Mouse (Mus musculus) ovary, postnatal 10 days (tissue): ENCODE data around the gene Dctn1.
"Not testable (repeated sequence)": the region's sequence is repeated elsewhere in the genome, so short reads cannot be mapped to it uniquely, and the experiment has no call there.

ENCODE experiments used
- DNase-seq: peaks from one replicate; pipeline ENCODE4 v3.0.0; 2022; ENCODE audit warnings: low spot score

The Dctn1 gene

GRCm38 (mm10) chr6:83136291-83136880 lies 29.3 kb upstream of the Dctn1 start:
- DNase-seq = no peak

GRCm38 (mm10) chr6:83136881-83137575 lies 28.7 kb upstream of the Dctn1 start:
- peak; percentile 70 for DNase-seq

GRCm38 (mm10) chr6:83137576-83137950 lies 28.2 kb upstream of the Dctn1 start:
- DNase-seq = peak; percentile 79

GRCm38 (mm10) chr6:83138056-83138455 lies 27.7 kb upstream of the Dctn1 start:
- no peak for DNase-seq

- no peak for DNase-seq
Observed at GRCm38 (mm10) chr6:83140044-83140443, 25.7 kb upstream of the Dctn1 start.

- no peak for DNase-seq
Observed at GRCm38 (mm10) chr6:83141636-83142035, 24.1 kb upstream of the Dctn1 start.

GRCm38 (mm10) chr6:83142211-83142731 lies 23.4 kb upstream of the Dctn1 start:
- DNase-seq = no peak

- no peak for DNase-seq
Observed at GRCm38 (mm10) chr6:83142886-83143285, 22.8 kb upstream of the Dctn1 start.

GRCm38 (mm10) chr6:83145209-83145608 lies 20.5 kb upstream of the Dctn1 start:
- DNase-seq = no peak

GRCm38 (mm10) chr6:83145805-83146204 lies 19.9 kb upstream of the Dctn1 start:
- no peak for DNase-seq

GRCm38 (mm10) chr6:83147280-83147679 lies 18.4 kb upstream of the Dctn1 start:
- no peak for DNase-seq

GRCm38 (mm10) chr6:83151721-83152120 lies 14.0 kb upstream of the Dctn1 start:
- DNase-seq = no peak

- no peak for DNase-seq
Observed at GRCm38 (mm10) chr6:83153038-83153437, 12.7 kb upstream of the Dctn1 start.

- DNase-seq = no peak
Observed at GRCm38 (mm10) chr6:83153485-83153884, 12.2 kb upstream of the Dctn1 start.

GRCm38 (mm10) chr6:83155552-83156238 lies 10.0 kb upstream of the Dctn1 start:
- no peak for DNase-seq

GRCm38 (mm10) chr6:83156259-83156684 lies 9.4 kb upstream of the Dctn1 start, which contains the start of the genes Wdr54 and 1700003E16Rik:
TSS of gene Wdr54 (minus strand) at chr6:83156397.
TSS of gene 1700003E16Rik (plus strand) at chr6:83156404.
- DNase-seq = no peak

- not testable (repeated sequence) for DNase-seq
Observed at GRCm38 (mm10) chr6:83159456-83159855, 6.3 kb upstream of the Dctn1 start.

- DNase-seq = no peak
Observed at GRCm38 (mm10) chr6:83161442-83161841, 4.3 kb upstream of the Dctn1 start.

- DNase-seq = peak; percentile 25
Observed at GRCm38 (mm10) chr6:83161921-83162641, 3.6 kb upstream of the Dctn1 start.

GRCm38 (mm10) chr6:83162701-83163100 lies 3.0 kb upstream of the Dctn1 start:
- DNase-seq = no peak

- DNase-seq = no peak
Observed at GRCm38 (mm10) chr6:83165026-83165606, 604 bp upstream of the Dctn1 start.

GRCm38 (mm10) chr6:83166243-83166630 lies 517 bp downstream of the Dctn1 start:
- DNase-seq = no peak
